Mouse (Mus musculus) thymus, adult 2 months (tissue): ENCODE results near the gene Chrm2.

ENCODE experiments used
- CTCF ChIP-seq: fragments of 200-500 bp; IDR thresholded peaks from 2 replicates; pipeline ENCODE4 v1.5.1; 2012; ENCODE audit warnings: mild to moderate bottlenecking, control low read depth, low read length, moderate library complexity, borderline replicate concordance; ENCODE audit not compliant: control insufficient read depth, poor library complexity, insufficient read depth; ENCODE audit errors: extremely low read depth
- POLR2A ChIP-seq: fragments of 200-500 bp; IDR thresholded peaks from 2 replicates; pipeline ENCODE4 v1.6.1; 2012; ENCODE audit warnings: mild to moderate bottlenecking, low read length, control low read depth, moderate library complexity; ENCODE audit not compliant: control insufficient read depth, poor library complexity, insufficient read depth; ENCODE audit errors: extremely low read depth

GRCm38 (mm10) chr6:36389260-36389965, 1.5 kb downstream of the Chrm2 start:
- TF ChIP-seq POLR2A = no peak
- TF ChIP-seq CTCF = no peak
